Mouse (Mus musculus) urinary bladder, postnatal 36 days (tissue): ENCODE measurements around the gene Cib3.

ENCODE experiments used
- DNase-seq, 2 experiments: peaks; one replicate each; pipeline ENCODE4 v3.0.0; 2022; ENCODE audit warnings: low spot score in 2 of 2, mixed read lengths in 1 of 2

Gene Cib3

GRCm38 (mm10) chr8:72210710-72211109 lies 1.9 kb downstream of the Cib3 start:
- no peak for DNase-seq

DNA sequence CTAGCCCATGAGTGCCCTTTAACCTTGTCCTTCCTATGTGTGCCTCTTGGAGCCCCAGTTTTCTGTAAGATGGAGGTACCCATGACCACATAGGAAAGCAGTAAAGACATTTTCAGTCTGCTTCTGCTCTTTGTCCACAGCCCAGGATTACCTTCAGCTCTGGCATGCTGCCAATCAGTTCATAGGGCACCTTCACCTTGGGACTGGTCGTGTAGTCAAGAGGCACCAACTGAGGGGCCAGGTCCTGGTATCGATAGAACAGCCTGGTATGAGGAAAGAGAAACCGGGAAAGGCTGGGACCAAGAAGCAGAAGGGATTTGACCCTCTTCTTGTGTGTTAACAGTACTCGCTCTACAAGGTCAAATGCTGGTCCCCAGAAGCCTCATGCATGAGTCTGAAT lies 2.4 kb downstream of the Cib3 start:
- no peak for DNase-seq

DNA sequence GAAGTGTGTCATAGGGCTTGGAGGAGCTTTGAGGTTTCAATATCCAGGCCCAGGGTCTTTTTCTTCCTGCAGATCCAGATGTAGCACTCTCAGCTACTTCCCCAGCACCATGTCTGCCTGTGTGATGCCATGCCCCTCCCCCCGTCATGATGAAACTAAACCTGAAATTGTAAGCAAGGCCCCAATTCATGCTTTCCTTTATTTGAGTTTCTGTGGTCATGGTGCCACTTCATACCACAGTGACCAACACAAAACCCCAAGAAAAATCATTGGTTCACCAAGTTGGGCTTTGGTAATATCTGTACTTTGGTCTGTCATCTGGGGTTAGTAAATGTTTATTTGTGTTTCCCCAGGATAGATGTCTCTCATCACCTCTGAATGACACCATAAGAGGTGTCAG lies 4.1 kb downstream of the Cib3 start:
- no peak for DNase-seq

DNA sequence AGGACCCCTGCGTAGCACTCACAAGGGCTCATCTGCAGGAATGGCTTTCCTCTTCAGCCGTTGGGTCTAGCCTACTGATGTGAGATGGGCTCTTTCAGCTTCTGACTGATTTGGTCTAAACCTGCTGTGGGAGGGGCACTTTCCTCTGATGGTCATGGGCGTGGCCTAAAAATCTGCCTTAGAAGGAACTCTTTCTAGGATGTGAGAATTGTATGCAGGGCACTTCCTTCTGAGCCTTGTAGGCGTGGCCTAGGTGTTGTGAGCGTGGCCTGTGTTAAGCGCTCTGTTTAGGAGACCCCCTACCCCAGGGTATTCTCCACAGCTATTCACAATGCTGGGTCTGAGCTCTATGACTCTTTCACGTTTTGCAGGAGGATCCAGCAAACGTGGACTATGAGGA lies 14.6 kb downstream of the Cib3 start:
- no peak for DNase-seq

DNA sequence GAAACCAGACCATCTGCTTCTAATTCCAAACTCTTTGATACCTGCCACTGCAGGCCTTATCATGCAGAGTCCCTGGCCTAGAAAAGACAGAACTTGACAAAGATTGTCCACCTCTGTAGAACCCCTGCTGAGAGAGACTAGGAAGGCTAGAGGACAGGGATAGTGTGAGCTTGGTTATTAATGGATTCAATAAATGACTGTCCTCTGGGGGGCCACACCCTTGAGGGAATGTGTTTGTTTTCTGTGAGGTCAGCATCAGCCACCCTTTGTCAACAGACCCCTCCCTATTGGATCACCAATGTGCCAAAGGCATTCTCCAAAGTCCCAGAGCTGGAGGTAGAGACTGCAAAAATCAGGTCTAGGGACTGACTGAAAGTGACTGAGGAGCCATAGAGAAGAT lies 20.6 kb downstream of the Cib3 start:
- no peak for DNase-seq

DNA sequence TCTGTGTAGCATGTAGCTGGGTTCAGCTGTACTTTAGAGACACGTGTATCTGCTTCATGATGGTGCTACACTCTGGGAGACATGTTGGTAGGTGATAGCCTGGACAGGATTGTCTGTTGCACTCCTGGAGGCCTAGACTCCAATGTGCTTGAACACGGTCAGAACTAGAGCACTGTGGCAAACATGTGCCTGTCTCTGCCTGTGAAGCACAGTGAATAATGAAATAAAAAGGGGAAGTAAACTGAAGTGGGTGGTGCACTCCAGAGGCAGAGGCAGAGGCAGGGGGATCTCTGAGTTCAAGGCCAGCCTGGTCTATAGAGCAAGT lies 22.5 kb downstream of the Cib3 start:
- no peak for DNase-seq

DNA sequence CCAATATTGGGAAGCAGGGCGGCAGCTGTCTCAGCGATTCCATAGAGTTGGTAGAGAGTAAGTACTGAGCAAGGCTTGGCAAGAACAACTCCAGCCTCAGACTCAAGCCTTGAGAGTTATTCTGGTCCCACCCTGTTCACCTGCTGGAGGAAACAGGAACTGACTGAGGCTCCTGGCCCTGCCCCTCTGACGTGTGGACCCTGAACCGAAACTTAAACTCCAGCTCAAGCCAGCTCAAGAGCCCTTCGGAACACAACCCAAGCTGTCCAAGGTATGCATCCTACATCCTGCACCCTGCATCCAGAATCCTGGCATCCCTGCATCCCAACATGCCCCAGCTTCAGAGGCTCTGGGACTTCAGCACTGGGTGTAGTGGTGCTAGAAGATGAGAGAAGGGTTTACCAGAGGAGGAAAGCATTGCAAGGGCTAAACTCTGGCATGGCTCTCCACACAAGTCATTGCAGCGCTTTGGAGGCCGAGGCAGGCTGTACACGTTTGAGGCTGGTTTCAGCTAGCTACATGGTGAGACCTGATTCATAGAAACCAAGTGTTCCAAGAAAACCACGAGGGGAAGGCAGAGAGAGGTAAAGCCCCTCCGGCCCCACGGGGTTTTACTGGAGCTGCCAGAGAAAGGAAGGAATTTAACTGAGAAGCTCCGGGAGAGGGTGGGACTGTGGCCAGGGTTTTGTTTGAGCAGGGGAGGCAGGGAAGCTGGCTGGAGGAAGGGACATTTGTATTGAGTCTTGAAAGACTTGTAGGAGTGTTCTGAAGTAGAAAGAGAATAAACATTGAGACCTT lies 23.0 kb downstream of the Cib3 start, which contains the start of gene Hsh2d:
TSS of gene Hsh2d (plus strand) at position 222 of the 798 bp plus-strand sequence.
- DNase-seq, result no peak

DNA sequence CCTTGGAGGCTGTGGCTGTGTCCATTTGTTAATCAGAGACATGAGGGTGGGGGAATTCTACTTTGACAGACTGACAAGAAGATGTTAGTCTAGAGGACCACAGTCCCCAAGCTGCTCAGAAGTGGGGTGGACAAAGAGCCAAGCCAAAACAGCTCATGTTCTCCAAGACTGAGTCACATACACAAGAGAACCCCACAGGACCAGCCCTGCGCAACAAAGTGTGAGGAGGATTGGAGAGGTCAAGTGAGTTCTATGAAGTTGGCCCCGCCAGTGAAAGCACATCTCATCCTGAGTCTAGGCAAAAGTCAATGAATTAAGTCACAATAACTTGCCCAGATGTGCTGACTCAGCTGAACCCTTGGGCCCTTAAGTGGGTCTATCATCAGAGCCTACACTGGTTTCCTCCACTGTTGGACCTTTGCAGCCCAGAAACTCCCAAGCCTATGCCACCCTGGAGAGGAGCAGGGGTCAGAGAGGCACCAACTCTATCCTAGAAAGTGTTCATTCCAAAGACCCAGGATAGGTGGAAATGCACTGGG lies 24.8 kb downstream of the Cib3 start:
- no peak for DNase-seq

GRCm38 (mm10) chr8:72183554-72184202 lies 29.0 kb downstream of the Cib3 start:
- no peak for DNase-seq

- peak; percentile 47 to 62 for DNase-seq
These were observed 35.2 kb downstream of the Cib3 start for GRCm38 (mm10) chr8:72177346-72177925.

DNA sequence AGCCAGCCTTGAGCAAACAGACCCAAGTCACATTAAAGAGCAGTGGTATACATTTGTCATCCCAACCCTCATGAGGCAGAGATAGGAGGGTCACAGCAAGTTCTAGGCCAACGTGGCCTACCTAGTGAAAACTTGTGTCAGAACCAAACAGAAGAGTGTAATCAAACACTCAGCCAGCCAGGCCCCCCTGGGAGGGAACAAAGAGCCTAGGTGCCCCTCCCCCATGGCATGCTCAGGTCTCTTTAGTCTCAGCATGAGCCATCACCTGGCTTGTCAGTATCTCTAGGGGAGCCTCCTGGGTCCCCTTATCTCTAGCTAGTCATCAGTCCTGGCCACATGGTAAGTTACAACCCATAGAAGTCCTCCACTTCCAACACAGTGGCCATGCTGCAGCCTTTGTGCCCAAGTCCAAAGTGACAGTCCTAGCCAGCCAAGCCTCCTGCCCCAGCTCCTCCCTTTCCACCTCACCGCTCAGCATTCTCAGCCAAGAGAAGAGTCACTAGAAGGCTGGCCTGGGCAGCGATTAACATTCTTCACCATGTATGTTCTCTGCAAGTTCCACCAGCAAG lies 42.9 kb downstream of the Cib3 start:
- no peak for DNase-seq

GRCm38 (mm10) chr8:72169098-72169668 lies 43.5 kb downstream of the Cib3 start:
- no peak for DNase-seq

DNA sequence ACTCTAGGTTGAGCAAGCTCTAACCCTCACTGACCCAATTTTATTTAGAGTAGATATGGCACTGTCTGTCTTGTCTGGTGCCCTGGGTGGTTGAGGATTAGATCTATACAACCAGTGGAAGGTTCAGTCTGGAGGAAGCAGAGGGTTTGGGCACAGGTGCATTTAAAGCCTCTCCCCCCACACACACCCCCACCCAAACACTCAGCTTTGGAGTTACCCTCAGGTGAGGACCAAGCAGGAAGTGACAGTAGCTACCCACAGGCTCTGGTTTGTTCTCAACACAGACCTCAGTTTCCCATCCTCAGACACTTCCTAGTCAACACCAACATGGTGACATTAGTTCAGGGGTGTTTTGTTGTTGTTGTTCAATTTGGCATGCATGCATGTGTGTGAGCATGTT lies 49.8 kb downstream of the Cib3 start:
- DNase-seq, result no peak

GRCm38 (mm10) chr8:72160707-72161697 lies 51.6 kb downstream of the Cib3 start, which contains the start of gene Rab8a:
Gene Rab8a (plus strand): TSS chr8:72161200.
- peak; percentile 99 to 100 for DNase-seq

DNA sequence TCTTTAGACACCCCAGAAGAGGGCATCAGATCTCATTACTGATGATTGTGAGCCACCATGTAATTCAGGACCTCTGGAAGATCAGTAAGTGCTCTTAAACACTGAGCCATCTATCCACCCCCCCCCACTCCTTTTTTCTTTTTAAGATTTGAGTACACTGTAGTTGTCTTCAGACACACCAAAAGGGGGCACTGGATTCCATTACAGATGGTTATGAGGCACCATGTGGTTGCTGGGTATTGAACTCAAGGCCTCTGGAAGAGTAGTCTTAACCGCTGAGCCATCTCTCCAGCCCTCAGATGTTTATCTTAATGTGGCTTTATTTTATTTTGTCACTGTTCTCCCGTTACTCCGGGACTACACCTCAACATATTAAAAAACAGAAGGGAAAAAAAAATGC lies 52.6 kb downstream of the Cib3 start:
- DNase-seq, result no peak

- DNase-seq, result no peak
These were observed 53.9 kb downstream of the Cib3 start for GRCm38 (mm10) chr8:72158726-72159125.

- no peak for DNase-seq
These were observed 54.5 kb downstream of the Cib3 start for GRCm38 (mm10) chr8:72158096-72158495.
